Mouse (Mus musculus): ENCODE data around the gene Kcnj15. TPM values are rescaled to one million over a fixed set of nuclear protein-coding genes. Genes with fewer than 3 reads are reported as not detected.

Kcnj15 gene
- polyA plus RNA-seq, 1 experiment from 2014 or later, result 0.27 TPM

GRCm38 (mm10) chr16:95240688-95241087, 16.7 kb upstream of the Kcnj15 start:
- no peak overlapping the region for H3K4me3 ChIP-seq (ENCODE audit: low read depth, low read length)
- H3K27me3 ChIP-seq (ENCODE audit: control insufficient read depth, insufficient read depth, low read length), result no peaks in the 10 kb centered on the region
- no peaks in the 10 kb centered on the region for H3K36me3 ChIP-seq (replicated peaks; ENCODE audit: control insufficient read depth, insufficient read depth, low read depth, low read length)
- no peak for DNase-seq (ENCODE audit: low spot score)
- no peak overlapping the region for H3K4me2 ChIP-seq (ENCODE audit: low read depth, low read length)
- no peak overlapping the region for H3K9ac ChIP-seq (replicated peaks; ENCODE audit: low read length)
- ATAC-seq (replicated peaks; ENCODE audit: insufficient number of reproducible peaks, low FRiP score, low TSS enrichment, low read depth), result no peak
- H3K4me1 ChIP-seq (ENCODE audit: control insufficient read depth, insufficient read depth, low read length), result no peaks in the 10 kb centered on the region
- H3K27ac ChIP-seq (replicated peaks; ENCODE audit: low read depth, low read length), result no peak overlapping the region
- 45% methylated on average over 5 of the region's 5 CpGs for WGBS
- H3K9me3 ChIP-seq (replicated peaks; ENCODE audit: control insufficient read depth, low read length), result no peaks in the 10 kb centered on the region

- H3K4me2 ChIP-seq (ENCODE audit: low read depth, low read length), result no peak overlapping the region
- ATAC-seq (replicated peaks; ENCODE audit: insufficient number of reproducible peaks, low FRiP score, low TSS enrichment, low read depth) (no peak), DNase-seq (ENCODE audit: low spot score) (no peak)
- no peaks in the 10 kb centered on the region for H3K4me1 ChIP-seq (ENCODE audit: control insufficient read depth, insufficient read depth, low read length)
- no peak overlapping the region for H3K27ac ChIP-seq (replicated peaks; ENCODE audit: low read depth, low read length)
- H3K4me3 ChIP-seq (ENCODE audit: low read depth, low read length), result no peak overlapping the region
- H3K9me3 ChIP-seq (replicated peaks; ENCODE audit: control insufficient read depth, low read length), result no peaks in the 10 kb centered on the region
- H3K9ac ChIP-seq (replicated peaks; ENCODE audit: low read length), result no peak overlapping the region
- 82% methylated on average over 4 of the region's 4 CpGs for WGBS
- H3K27me3 ChIP-seq (ENCODE audit: control insufficient read depth, insufficient read depth, low read length), result no peaks in the 10 kb centered on the region
- no peaks in the 10 kb centered on the region for H3K36me3 ChIP-seq (replicated peaks; ENCODE audit: control insufficient read depth, insufficient read depth, low read depth, low read length)
These were observed 15.8 kb upstream of the Kcnj15 start for GRCm38 (mm10) chr16:95241581-95241980.

- no peak overlapping the region for H3K9ac ChIP-seq (replicated peaks; ENCODE audit: low read length)
- WGBS, result 85% methylated on average over 4 of the region's 4 CpGs
- H3K36me3 ChIP-seq (replicated peaks; ENCODE audit: control insufficient read depth, insufficient read depth, low read depth, low read length), result no peaks in the 10 kb centered on the region
- H3K4me1 ChIP-seq (ENCODE audit: control insufficient read depth, insufficient read depth, low read length), result no peaks in the 10 kb centered on the region
- H3K4me3 ChIP-seq (ENCODE audit: low read depth, low read length), result no peak overlapping the region
- H3K27me3 ChIP-seq (ENCODE audit: control insufficient read depth, insufficient read depth, low read length), result no peaks in the 10 kb centered on the region
- no peaks in the 10 kb centered on the region for H3K9me3 ChIP-seq (replicated peaks; ENCODE audit: control insufficient read depth, low read length)
- DNase-seq (ENCODE audit: low spot score) (no peak), ATAC-seq (replicated peaks; ENCODE audit: insufficient number of reproducible peaks, low FRiP score, low TSS enrichment, low read depth) (no peak)
- H3K27ac ChIP-seq (replicated peaks; ENCODE audit: low read depth, low read length), result no peak overlapping the region
- H3K4me2 ChIP-seq (ENCODE audit: low read depth, low read length), result no peak overlapping the region
These were observed 15.2 kb upstream of the Kcnj15 start for GRCm38 (mm10) chr16:95242114-95242513.

- H3K36me3 ChIP-seq (replicated peaks; ENCODE audit: control insufficient read depth, insufficient read depth, low read depth, low read length), result no peaks in the 10 kb centered on the region
- no peak for DNase-seq (ENCODE audit: low spot score)
- H3K27me3 ChIP-seq (ENCODE audit: control insufficient read depth, insufficient read depth, low read length), result no peaks in the 10 kb centered on the region
- H3K4me2 ChIP-seq (ENCODE audit: low read depth, low read length), result no peak overlapping the region
- no peak for ATAC-seq (replicated peaks; ENCODE audit: insufficient number of reproducible peaks, low FRiP score, low TSS enrichment, low read depth)
- no peaks in the 10 kb centered on the region for H3K4me1 ChIP-seq (ENCODE audit: control insufficient read depth, insufficient read depth, low read length)
- WGBS, result 88% methylated on average over 1 of the region's 1 CpGs
- no peaks in the 10 kb centered on the region for H3K9me3 ChIP-seq (replicated peaks; ENCODE audit: control insufficient read depth, low read length)
- no peak overlapping the region for H3K4me3 ChIP-seq (ENCODE audit: low read depth, low read length)
- no peak overlapping the region for H3K9ac ChIP-seq (replicated peaks; ENCODE audit: low read length)
- no peak overlapping the region for H3K27ac ChIP-seq (replicated peaks; ENCODE audit: low read depth, low read length)
These were observed 14.0 kb upstream of the Kcnj15 start for GRCm38 (mm10) chr16:95243401-95243800.

GRCm38 (mm10) chr16:95244626-95245303, 12.6 kb upstream of the Kcnj15 start:
- Histone ChIP-seq H3K27me3 (ENCODE audit: control insufficient read depth, insufficient read depth, low read length) (no peaks in the 10 kb centered on the region), H3K9me3 (replicated peaks; ENCODE audit: control insufficient read depth, low read length) (no peaks in the 10 kb centered on the region), H3K4me3 (ENCODE audit: low read depth, low read length) (no peak overlapping the region), H3K4me1 (ENCODE audit: control insufficient read depth, insufficient read depth, low read length) (no peaks in the 10 kb centered on the region), H3K9ac (replicated peaks; ENCODE audit: low read length) (no peak overlapping the region), H3K4me2 (ENCODE audit: low read depth, low read length) (no peak overlapping the region), H3K27ac (replicated peaks; ENCODE audit: low read depth, low read length) (no peak overlapping the region), H3K36me3 (replicated peaks; ENCODE audit: control insufficient read depth, insufficient read depth, low read depth, low read length) (no peaks in the 10 kb centered on the region)
- 85% methylated on average over 12 of the region's 12 CpGs for whole genome bisulfite sequencing
- ATAC-seq (replicated peaks; ENCODE audit: insufficient number of reproducible peaks, low FRiP score, low TSS enrichment, low read depth) (no peak), DNase-seq (ENCODE audit: low spot score) (no peak)

GRCm38 (mm10) chr16:95245499-95245898, 11.9 kb upstream of the Kcnj15 start:
- no peak for DNase-seq (ENCODE audit: low spot score)
- Histone ChIP-seq H3K4me1 (ENCODE audit: control insufficient read depth, insufficient read depth, low read length) (no peaks in the 10 kb centered on the region), H3K27me3 (ENCODE audit: control insufficient read depth, insufficient read depth, low read length) (no peaks in the 10 kb centered on the region), H3K9me3 (replicated peaks; ENCODE audit: control insufficient read depth, low read length) (no peaks in the 10 kb centered on the region), H3K9ac (replicated peaks; ENCODE audit: low read length) (no peak overlapping the region), H3K4me2 (ENCODE audit: low read depth, low read length) (no peak overlapping the region), H3K27ac (replicated peaks; ENCODE audit: low read depth, low read length) (no peak overlapping the region), H3K36me3 (replicated peaks; ENCODE audit: control insufficient read depth, insufficient read depth, low read depth, low read length) (no peaks in the 10 kb centered on the region), H3K4me3 (ENCODE audit: low read depth, low read length) (no peak overlapping the region)
- 61% methylated on average over 3 of the region's 3 CpGs for WGBS
- ATAC-seq (replicated peaks; ENCODE audit: insufficient number of reproducible peaks, low FRiP score, low TSS enrichment, low read depth), result no peak

GRCm38 (mm10) chr16:95248646-95249045, 8.7 kb upstream of the Kcnj15 start:
- Histone ChIP-seq H3K27me3 (ENCODE audit: control insufficient read depth, insufficient read depth, low read length) (no peaks in the 10 kb centered on the region), H3K36me3 (replicated peaks; ENCODE audit: control insufficient read depth, insufficient read depth, low read depth, low read length) (no peaks in the 10 kb centered on the region), H3K27ac (replicated peaks; ENCODE audit: low read depth, low read length) (no peak overlapping the region), H3K4me2 (ENCODE audit: low read depth, low read length) (no peak overlapping the region), H3K9ac (replicated peaks; ENCODE audit: low read length) (no peak overlapping the region), H3K4me3 (ENCODE audit: low read depth, low read length) (no peak overlapping the region), H3K4me1 (ENCODE audit: control insufficient read depth, insufficient read depth, low read length) (no peaks in the 10 kb centered on the region), H3K9me3 (replicated peaks; ENCODE audit: control insufficient read depth, low read length) (no peaks in the 10 kb centered on the region)
- no peak for ATAC-seq (replicated peaks; ENCODE audit: insufficient number of reproducible peaks, low FRiP score, low TSS enrichment, low read depth)
- no peak for DNase-seq (ENCODE audit: low spot score)
- WGBS, result 68% methylated on average over 5 of the region's 5 CpGs

GRCm38 (mm10) chr16:95256648-95257047, 710 bp upstream of the Kcnj15 start:
- Histone ChIP-seq H3K27me3 (ENCODE audit: control insufficient read depth, insufficient read depth, low read length) (no peaks in the 10 kb centered on the region), H3K4me3 (ENCODE audit: low read depth, low read length) (no peak overlapping the region), H3K27ac (replicated peaks; ENCODE audit: low read depth, low read length) (no peak overlapping the region), H3K4me2 (ENCODE audit: low read depth, low read length) (no peak overlapping the region), H3K4me1 (ENCODE audit: control insufficient read depth, insufficient read depth, low read length) (no peaks in the 10 kb centered on the region), H3K36me3 (replicated peaks; ENCODE audit: control insufficient read depth, insufficient read depth, low read depth, low read length) (no peaks in the 10 kb centered on the region), H3K9ac (replicated peaks; ENCODE audit: low read length) (no peak overlapping the region), H3K9me3 (replicated peaks; ENCODE audit: control insufficient read depth, low read length) (no peaks in the 10 kb centered on the region)
- no peak for DNase-seq (ENCODE audit: low spot score)
- ATAC-seq (replicated peaks; ENCODE audit: insufficient number of reproducible peaks, low FRiP score, low TSS enrichment, low read depth), result no peak
- WGBS, result 57% methylated on average over 2 of the region's 2 CpGs

Measured in embryonic facial prominence, embryonic 11.5 days (tissue).